ENCODE assay signal across 19 mouse cellular contexts in the genomic region with DNA sequence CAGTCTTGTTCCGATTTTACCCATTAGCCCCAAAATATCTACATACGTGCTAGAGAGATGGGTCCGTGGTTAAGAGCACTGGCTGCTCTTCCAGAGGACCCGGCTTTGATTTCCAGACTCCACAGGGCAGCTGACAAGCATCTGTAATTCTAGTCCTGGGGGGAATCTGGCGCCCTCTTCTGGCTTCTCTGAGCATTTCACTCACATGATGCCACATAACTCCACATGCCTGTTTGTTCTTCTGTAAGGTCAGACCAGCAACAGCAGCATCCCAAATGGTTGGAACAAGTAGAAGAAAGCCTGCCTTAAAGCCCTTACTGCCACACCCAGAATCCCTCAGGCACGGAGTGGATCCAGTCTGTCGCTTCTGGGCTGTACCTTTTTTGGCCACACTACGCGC.
DNase-seq lines count a peak whose midpoint lies in the region; ATAC-seq and TF ChIP-seq lines count a peak whose summit lies in the region.
"Had no signal": no experiment of that assay in that cellular context is flagged by ENCODE, and none has a peak within 500 bp of the region (broad histone marks: within the 10 kb centered on the region; RNA-seq: fewer than 3 reads in every experiment).

No protein-coding gene starts in this region.

- intact Hi-C loops in heart, adult 2 months (cut with DNase I): no loop called here

- DNase-seq in heart, adult 2 months: no peak
- no peak for DNase-seq in liver, embryonic 14.5 days (ENCODE audit: low read depth in 3 of 3, low spot score in 3 of 3)
- no peak for DNase-seq in liver, embryonic 11.5 days (ENCODE audit: low spot score)
- peak; percentile 83 for DNase-seq in ZHBTc4 (ENCODE audit: low read depth, low spot score)
- DNase-seq in ovary, adult 18-20 months (ENCODE audit: low spot score): no peak
- no peak for DNase-seq in gastrocnemius, postnatal 10 days
- DNase-seq: adrenal gland, postnatal 25 days; cerebellum, postnatal 25 days; kidney, adult 9 months; left cerebral cortex, postnatal 4 days; lung, adult 18-20 months; thymus, adult 18-20 months had no signal

- no peaks in the 10 kb centered on the region for H3K79me2 ChIP-seq in heart, adult 2 months (replicated peaks; ENCODE audit: control insufficient read depth, insufficient read depth, low read length)

- 0 out of 2 replicates have a peak, but pooled peaks cover 3% of the 10 kb centered on the region for H3K9me3 ChIP-seq in heart, embryonic 12.5 days (replicated peaks)
- H3K9me3 ChIP-seq in liver, embryonic 14.5 days (ENCODE audit: control insufficient read depth, low read length): no peaks in the 10 kb centered on the region
- no peaks in the 10 kb centered on the region for H3K9me3 ChIP-seq in liver, embryonic 11.5 days (ENCODE audit: control insufficient read depth, low read length)
- peaks cover 5% of the 10 kb centered on the region for H3K9me3 ChIP-seq in E14TG2a.4 (ENCODE audit: low read length)
- H3K9me3 ChIP-seq: embryonic facial prominence, embryonic 13.5 days; heart, embryonic 10.5 days; neural tube, embryonic 15.5 days had no signal

- peaks cover 2% of the 10 kb centered on the region; the same call in 1 of the 2 replicates for H3K4me1 ChIP-seq in heart, adult 2 months (ENCODE audit: control insufficient read depth, insufficient read depth, low read length)
- H3K4me1 ChIP-seq in heart, embryonic 12.5 days (replicated peaks): no peaks in the 10 kb centered on the region
- H3K4me1 ChIP-seq in liver, embryonic 14.5 days (replicated peaks; ENCODE audit: control insufficient read depth in 2 of 2, insufficient read depth in 2 of 2, low read length in 1 of 2): no peaks in the 10 kb centered on the region
- no peaks in the 10 kb centered on the region for H3K4me1 ChIP-seq in liver, embryonic 11.5 days (replicated peaks; ENCODE audit: control insufficient read depth, insufficient read depth, low read length)
- H3K4me1 ChIP-seq in E14TG2a.4 (replicated peaks; ENCODE audit: low read depth, low read length): 0 out of 2 replicates have a peak, but pooled peaks cover 2% of the 10 kb centered on the region
- H3K4me1 ChIP-seq: forebrain, embryonic 10.5 days; heart, embryonic 10.5 days; megakaryocyte, embryonic 14.5 days; neural tube, embryonic 15.5 days had no signal

- TF ChIP-seq POLR2A in heart, adult 2 months (IDR thresholded peaks at IDR 0.05; ENCODE audit: insufficient read depth, low read depth, low read length): no peak

- no peak overlapping the region for H3K9ac ChIP-seq in heart, adult 2 months (ENCODE audit: low read depth, low read length)
- no peak overlapping the region for H3K9ac ChIP-seq in heart, embryonic 12.5 days
- H3K9ac ChIP-seq in liver, embryonic 14.5 days (replicated peaks): no peak overlapping the region
- no peak overlapping the region for H3K9ac ChIP-seq in liver, embryonic 11.5 days (ENCODE audit: low read depth, low read length)
- H3K9ac ChIP-seq: embryonic facial prominence, embryonic 13.5 days; neural tube, embryonic 15.5 days had no signal

- TF ChIP-seq EP300 in heart, adult 2 months (IDR thresholded peaks at IDR 0.05; ENCODE audit: insufficient read depth, low read depth, low read length): no peak
- no peak for TF ChIP-seq EP300 in liver, embryonic 14.5 days (IDR thresholded peaks at IDR 0.05; ENCODE audit: low read depth)

- H3K27ac ChIP-seq in heart, adult 2 months: no peak overlapping the region
- H3K27ac ChIP-seq in heart, embryonic 12.5 days (ENCODE audit: poor library complexity, severe bottlenecking): no peak overlapping the region
- H3K27ac ChIP-seq in liver, embryonic 14.5 days: no peak overlapping the region
- no peak overlapping the region for H3K27ac ChIP-seq in liver, embryonic 11.5 days (ENCODE audit: low read depth, low read length)
- H3K27ac ChIP-seq: embryonic facial prominence, embryonic 13.5 days; forebrain, embryonic 10.5 days; heart, embryonic 10.5 days; neural tube, embryonic 15.5 days had no signal

- TF ChIP-seq CTCF in heart, adult 2 months (IDR thresholded peaks at IDR 0.05): peak; percentile 41
- peak; percentile 30; the same call in 1 of the 2 replicates for TF ChIP-seq CTCF in liver, embryonic 14.5 days (IDR thresholded peaks at IDR 0.05; ENCODE audit: low read depth)
- TF ChIP-seq CTCF in E14TG2a.4 (conservative IDR thresholded peaks at IDR 0.05; ENCODE audit: low read length): peak; percentile 60

- WGBS in heart, adult 2 months: 87% methylated on average over 9 of the region's 9 CpGs
- 81% methylated on average over 9 of the region's 9 CpGs for WGBS in heart, embryonic 12.5 days
- 77% methylated on average over 9 of the region's 9 CpGs for WGBS in liver, embryonic 14.5 days (ENCODE audit: insufficient replicate concordance)
- 84% methylated on average over 9 of the region's 9 CpGs for WGBS in liver, embryonic 11.5 days

- no peak overlapping the region for H3K4me3 ChIP-seq in heart, adult 2 months
- H3K4me3 ChIP-seq in heart, embryonic 12.5 days: no peak overlapping the region
- no peak overlapping the region for H3K4me3 ChIP-seq in liver, embryonic 14.5 days (ENCODE audit: insufficient read depth in 1 of 2, low read depth in 2 of 2, low read length in 2 of 2)
- H3K4me3 ChIP-seq in liver, embryonic 11.5 days (ENCODE audit: low read depth, low read length): no peak overlapping the region
- H3K4me3 ChIP-seq in E14TG2a.4 (replicated peaks; ENCODE audit: low read length): no peak overlapping the region
- H3K4me3 ChIP-seq: embryonic facial prominence, embryonic 13.5 days; forebrain, embryonic 10.5 days; heart, embryonic 10.5 days; megakaryocyte, embryonic 14.5 days; neural tube, embryonic 15.5 days had no signal

- no peak overlapping the region for H3K4me2 ChIP-seq in heart, embryonic 12.5 days
- H3K4me2 ChIP-seq in liver, embryonic 14.5 days (ENCODE audit: low read depth): no peak overlapping the region
- H3K4me2 ChIP-seq in liver, embryonic 11.5 days: no peak overlapping the region
- H3K4me2 ChIP-seq: neural tube, embryonic 15.5 days had no signal

- no peaks in the 10 kb centered on the region for H3K36me3 ChIP-seq in heart, adult 2 months (ENCODE audit: control insufficient read depth, insufficient read depth, low read length)
- H3K36me3 ChIP-seq in heart, embryonic 12.5 days: no peaks in the 10 kb centered on the region
- no peaks in the 10 kb centered on the region for H3K36me3 ChIP-seq in liver, embryonic 14.5 days (replicated peaks; ENCODE audit: control insufficient read depth, insufficient read depth, low read depth)
- no peaks in the 10 kb centered on the region for H3K36me3 ChIP-seq in liver, embryonic 11.5 days (ENCODE audit: control insufficient read depth, insufficient read depth, low read length)
- no peaks in the 10 kb centered on the region for H3K36me3 ChIP-seq in E14TG2a.4 (ENCODE audit: insufficient read depth, low read length)
- H3K36me3 ChIP-seq: embryonic facial prominence, embryonic 13.5 days; forebrain, embryonic 10.5 days; heart, embryonic 10.5 days; neural tube, embryonic 15.5 days had no signal

- ATAC-seq in heart, embryonic 12.5 days (ENCODE audit: insufficient number of reproducible peaks, low FRiP score): no peak
- no peak for ATAC-seq in liver, embryonic 14.5 days (ENCODE audit: insufficient read depth)
- no peak for ATAC-seq in liver, embryonic 11.5 days (replicated peaks; ENCODE audit: low FRiP score)

- H3K27me3 ChIP-seq in heart, adult 2 months (ENCODE audit: control insufficient read depth, insufficient read depth, low read length): no peaks in the 10 kb centered on the region
- no peaks in the 10 kb centered on the region for H3K27me3 ChIP-seq in heart, embryonic 12.5 days (replicated peaks)
- no peaks in the 10 kb centered on the region for H3K27me3 ChIP-seq in liver, embryonic 14.5 days (ENCODE audit: control insufficient read depth, insufficient read depth, low read length)
- H3K27me3 ChIP-seq in liver, embryonic 11.5 days (replicated peaks; ENCODE audit: control insufficient read depth, insufficient read depth, low read length): no peaks in the 10 kb centered on the region
- 0 out of 2 replicates have a peak, but pooled peaks cover 5% of the 10 kb centered on the region for H3K27me3 ChIP-seq in E14TG2a.4 (ENCODE audit: insufficient read depth, low read length)
- H3K27me3 ChIP-seq: megakaryocyte, embryonic 14.5 days; neural tube, embryonic 15.5 days had no signal
